Mouse (Mus musculus): ENCODE measurements around the gene Zfp652.
A peak's percentile ranks its signal among the peaks of the same experiment; 100 is the strongest.

The Zfp652 gene

DNA sequence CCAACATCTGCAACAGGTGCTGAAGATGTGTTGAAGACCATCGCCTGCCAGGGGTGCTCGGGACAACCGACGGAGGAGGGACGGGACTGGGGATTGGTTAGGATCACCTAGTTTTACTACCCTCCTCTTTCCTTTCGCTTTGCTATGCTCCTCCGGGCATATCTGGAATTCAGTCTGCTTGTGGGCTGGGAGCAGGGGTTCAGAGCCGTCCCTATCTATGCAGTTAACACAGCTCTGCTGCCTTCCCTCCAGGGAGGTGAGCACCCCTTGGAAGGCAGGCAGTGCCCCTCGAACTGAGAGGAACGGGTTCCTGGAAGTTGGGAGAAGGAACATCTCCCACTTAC lies 118.8 kb downstream of the Zfp652 start:
- DNase-seq (ENCODE audit: low read depth), result no peak

DNA sequence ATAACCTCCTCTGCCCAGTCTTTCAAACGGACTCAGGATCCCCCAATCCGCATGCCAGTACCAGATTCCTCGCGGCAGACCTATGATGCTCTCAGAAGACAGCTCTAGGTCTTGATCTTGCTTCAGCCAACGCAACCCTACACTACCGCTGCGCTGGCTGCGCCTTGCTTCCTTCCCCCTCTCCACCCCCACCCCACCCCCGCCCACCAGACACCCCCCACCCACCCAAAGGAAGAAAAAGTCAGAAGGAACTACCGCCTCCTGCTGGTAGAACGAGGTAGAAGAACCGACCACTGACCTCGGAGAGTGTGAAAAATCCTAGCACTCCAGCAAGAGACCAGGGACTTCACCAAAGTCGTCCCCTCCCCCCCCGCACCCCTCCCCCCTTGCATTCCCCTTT lies 119.2 kb downstream of the Zfp652 start:
- DNase-seq (ENCODE audit: low read depth), result peak; percentile 61

DNA sequence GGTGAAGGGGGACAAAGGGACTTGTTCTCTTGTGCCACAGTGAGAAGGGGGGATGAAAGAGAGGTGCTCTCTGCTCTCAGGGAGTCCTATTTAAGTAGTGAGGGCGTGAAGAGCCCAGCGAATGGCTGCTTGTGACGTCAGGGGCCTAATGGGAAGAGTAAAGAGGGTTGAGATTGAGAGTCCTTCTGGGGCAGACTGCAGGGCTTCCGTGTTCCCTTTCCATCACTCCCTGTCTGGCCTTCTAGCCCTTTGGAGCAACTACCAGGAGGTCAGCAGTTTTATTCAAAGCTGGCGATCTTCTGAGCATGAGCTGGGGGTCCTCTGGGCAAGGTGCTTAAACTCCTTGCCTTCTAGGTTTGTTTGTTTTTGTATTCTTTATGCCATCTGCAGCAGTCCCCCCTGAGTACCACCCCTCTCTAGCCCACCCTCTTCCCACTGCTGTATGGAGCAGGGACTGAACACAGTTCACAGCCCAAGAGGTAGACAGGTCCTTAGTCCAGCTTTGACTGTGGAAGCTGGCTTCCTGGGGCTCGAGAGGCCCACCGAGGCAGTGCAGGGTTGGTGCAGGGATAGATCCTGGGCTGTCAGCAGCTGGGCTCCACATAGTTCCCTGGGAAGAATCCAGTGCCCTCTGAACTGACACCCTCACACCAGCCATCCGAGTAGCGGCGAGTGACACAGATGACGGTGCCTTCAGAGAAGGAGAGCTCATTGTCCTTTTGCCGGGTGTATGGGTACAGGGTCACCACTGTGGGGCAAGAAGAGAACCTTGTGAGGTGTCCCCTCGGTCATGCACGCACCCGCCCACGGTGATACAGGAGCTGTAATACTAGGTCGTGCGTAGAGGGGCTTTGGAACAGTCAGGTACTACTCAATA lies 119.9 kb downstream of the Zfp652 start:
- DNase-seq (ENCODE audit: low read depth), result no peak

DNA sequence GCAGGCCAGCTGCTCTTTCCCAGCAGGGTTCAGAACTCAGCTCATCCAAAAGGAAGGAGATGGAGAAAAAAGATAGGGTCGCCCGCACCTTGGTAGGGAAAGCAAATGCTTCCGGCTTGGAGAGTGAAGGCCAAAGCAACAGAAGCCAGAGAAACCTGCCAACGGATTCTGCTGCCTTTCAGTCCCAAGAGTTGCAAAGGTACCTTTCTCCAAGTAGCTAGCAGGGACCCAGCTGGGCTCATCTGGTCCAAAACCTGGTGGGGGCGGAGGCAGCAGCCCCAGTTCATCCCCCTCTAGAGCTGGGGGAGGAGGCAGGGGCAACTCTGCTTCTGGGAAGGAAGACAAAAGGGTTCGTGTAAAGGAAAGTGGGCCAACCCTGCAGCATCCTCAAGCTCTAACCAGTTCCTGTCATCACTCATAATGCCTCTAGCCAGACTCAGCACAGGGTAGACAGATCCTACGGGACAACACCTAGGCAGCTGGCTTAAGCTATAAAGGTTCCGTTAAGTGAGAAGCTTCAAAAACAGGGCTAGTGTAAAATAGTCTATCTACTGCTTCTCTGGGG lies 120.6 kb downstream of the Zfp652 start:
- DNase-seq (ENCODE audit: low read depth), result no peak

DNA sequence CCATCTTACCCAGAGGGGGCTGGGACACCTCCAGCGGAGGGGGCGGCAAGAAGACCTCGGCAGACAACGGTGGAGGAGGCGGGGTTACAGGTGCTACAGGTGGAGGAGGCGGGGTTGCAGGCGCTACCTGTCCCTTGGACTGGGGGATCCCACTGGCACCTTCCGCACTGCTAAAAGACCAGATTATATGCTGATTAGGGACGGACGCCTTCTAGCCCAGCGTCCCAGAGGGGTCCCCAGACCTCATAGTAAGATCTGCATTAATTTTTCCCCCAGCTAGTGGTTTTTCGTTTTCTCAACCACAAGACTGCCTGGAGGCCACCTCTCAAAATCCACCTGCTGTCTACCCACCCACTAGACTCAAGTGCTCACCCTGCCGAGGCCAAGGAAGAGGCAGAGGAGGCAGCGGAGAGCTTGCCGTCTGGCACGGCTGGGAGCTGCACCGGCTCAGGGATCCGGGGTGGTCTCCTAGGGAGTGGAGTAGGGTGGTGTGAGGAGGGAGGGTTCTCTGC lies 121.2 kb downstream of the Zfp652 start:
- DNase-seq (ENCODE audit: low read depth), result no peak

DNA sequence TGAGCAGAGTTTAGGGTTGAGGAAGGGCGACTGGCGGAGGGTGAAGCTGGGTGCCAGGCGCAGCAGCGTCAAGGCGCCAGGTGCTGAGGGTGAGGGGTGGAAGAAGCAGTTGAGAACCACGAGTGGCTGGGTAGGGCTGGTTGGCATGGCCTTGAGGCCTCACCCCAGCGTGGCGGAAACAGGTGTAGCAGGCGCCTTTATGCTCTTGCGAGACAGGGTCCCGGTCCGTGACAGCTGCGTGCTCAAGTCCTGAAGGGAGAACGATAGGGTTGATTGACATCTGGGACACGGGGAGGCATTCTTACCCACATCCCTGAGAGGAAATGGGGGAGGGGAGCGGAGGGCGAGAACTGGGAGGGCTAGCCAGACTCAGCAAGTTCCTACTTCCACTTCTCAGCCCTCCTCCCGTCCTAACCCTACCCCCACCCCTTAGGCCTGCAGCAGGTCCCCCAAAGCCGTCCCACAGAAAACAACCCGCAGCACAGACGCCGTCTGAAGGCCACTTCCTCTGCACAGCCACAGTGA lies 121.7 kb downstream of the Zfp652 start:
- DNase-seq (ENCODE audit: low read depth), result peak; percentile 75

DNA sequence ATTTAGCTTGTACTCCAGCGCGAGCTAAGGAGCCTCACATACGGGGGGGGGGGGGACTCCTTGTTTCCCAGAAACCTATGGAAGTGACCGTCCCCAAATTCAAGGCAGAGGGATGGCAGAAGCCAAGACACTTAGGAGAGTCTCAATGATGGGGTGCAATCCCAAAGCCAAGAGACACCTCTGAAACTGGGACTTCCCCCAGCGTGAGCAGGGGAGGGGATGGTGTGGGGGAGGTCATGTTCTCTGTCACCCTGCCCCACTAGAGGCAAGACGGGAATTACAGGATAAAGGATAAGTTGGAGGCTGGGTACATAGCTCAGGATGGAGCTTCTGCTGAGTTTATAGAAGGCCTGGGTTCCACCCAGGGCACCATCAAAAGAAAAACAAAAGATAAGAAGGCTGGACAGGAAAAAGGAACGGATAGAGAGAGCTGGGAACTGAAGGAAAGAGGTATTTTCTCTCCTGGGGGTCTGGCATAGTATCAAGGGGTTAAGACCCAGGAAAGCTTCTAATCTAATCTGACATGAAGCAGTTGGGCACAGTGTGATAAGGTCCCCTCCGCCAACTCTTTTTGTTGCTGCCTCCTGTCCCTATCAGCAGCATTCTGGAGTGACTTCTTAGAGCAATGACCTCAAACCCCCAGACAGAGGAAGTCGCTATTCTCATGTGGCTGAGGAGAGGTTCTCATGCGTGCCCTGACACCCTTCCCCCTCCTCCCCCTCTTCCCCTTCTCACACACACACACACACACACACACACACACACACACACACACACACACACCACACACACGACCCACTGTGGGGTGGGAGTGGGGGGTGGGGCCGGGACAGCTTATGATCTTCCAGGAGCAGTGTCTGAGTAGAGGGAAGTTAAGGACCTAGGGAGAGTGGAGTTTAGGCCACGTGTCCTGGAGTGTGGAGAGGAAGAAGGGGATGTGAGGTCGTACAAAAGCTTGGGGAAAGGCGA lies 122.6 kb downstream of the Zfp652 start:
- DNase-seq (ENCODE audit: low read depth), result peak; percentile 63

DNA sequence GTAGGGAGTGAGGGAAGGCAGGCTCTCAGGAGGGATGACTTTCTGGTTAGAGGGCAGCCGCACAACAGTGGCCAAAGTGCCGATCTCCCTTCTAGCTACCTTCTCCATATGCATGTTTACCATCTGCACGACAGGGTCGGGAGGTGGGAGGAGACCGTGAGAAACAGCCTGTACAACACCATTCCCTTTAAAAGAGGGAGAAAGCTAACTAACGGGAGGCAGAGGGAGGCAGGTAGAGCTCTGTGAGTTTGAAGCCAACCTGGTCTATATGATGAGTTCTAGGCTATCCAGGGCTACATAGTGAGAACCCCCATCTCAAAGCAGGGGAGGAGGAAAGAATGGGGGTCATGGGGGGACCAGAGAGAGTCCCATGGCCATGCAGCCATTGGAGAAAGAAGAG lies 123.4 kb downstream of the Zfp652 start:
- DNase-seq (ENCODE audit: low read depth), result no peak

DNA sequence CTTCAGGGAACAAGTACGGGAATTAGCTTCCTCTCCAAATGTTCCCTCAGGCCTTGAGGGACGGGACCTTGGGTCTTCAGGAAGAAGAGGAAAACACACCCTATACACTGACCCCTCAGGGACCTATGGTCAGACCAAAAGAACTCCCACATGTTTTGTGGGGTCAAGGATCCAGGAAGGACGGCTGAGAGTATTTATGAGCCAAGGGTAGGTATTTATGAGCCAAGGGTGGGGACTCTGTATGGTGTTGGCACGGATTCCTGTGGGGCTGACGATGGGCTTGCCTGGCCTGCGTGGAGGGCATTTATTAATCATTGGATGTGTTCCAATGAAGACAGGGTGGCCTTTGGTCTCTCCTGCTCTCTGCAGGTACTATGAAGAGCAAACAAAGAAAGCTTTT lies 124.0 kb downstream of the Zfp652 start:
- DNase-seq (ENCODE audit: low read depth), result no peak

DNA sequence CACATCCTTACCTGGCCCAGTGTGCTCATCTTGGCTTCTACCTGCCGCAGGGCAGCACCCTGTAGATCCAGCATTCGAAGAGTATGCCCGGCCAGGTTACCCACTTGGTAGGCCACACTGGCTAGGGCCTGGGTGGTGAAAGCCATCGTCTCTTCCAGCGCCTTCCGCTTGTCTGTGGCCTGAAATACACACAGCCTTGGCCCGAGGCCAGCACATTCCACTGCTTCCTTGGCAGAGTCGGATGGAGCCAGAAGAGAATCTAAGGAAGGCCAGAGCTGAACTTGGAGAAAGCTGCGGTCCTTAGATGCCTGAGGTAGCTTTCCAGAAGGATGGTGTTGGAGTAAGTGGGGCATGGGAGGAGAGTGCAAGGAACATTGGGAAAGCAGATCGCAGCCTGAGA lies 124.6 kb downstream of the Zfp652 start, which contains the start of gene Gngt2:
TSS of gene Gngt2 (plus strand) at position 158 of the 400 bp plus-strand sequence.
- DNase-seq (ENCODE audit: low read depth), result no peak

DNA sequence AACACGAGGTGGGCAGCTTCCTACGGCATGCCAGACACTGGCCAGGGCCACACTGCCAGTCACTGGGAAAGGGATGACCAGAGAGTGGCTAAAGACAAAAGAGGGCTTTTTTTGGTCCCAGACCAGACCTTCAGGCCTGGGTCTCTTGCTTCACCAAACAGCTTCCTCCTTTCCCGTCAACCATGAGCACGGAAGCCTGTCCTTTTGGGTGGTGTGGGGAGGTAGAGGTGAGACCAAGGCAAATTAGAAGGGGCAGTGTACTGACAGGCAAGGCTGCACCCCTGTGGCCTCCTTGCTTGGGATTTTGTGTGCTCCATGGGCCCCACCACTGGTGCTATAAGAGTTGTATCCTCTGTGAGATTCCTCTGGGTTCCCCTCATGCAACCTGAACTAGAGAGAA lies 126.1 kb downstream of the Zfp652 start:
- DNase-seq (ENCODE audit: low read depth), result no peak

DNA sequence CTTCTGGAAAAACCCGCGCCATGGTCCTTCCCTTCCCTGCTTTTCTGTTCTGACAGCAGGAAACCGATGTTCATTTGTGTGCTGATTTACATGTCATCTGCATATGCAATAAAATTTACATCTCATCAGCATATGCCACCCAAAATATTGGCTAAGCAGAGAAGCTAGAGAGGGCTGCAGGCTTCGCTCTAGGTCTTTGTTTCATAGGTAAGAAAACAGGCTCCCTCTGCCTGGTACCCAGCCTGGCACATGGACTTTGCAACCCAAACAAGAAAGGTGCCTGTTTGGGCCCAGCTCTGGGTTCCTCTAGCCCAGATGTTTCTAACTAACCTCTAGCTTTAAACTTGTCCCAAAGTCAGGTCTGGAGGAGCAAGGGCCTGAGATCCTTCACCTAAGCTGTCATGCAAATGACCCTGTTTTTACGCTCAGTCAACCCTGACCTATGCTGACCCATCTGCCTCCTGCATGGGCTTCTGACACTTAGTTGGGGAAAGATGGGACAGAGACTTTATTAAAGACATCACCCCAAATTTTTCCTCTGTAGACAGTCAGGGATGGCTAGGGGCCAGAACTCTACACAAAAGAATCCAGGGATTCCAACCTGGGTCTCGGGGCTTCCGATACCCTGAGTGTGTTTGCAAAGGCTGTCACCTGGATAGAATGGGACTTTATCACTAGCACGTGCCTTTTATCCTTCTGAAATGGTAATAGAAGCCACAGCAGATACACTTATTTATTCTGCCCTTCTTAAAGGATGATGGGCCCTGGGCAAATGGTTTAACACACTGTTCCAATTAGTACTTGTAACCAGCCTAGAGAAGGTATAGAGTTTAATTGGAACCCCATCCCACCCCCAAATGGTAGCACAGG lies 126.8 kb downstream of the Zfp652 start:
- no peak for DNase-seq (ENCODE audit: low read depth)

DNA sequence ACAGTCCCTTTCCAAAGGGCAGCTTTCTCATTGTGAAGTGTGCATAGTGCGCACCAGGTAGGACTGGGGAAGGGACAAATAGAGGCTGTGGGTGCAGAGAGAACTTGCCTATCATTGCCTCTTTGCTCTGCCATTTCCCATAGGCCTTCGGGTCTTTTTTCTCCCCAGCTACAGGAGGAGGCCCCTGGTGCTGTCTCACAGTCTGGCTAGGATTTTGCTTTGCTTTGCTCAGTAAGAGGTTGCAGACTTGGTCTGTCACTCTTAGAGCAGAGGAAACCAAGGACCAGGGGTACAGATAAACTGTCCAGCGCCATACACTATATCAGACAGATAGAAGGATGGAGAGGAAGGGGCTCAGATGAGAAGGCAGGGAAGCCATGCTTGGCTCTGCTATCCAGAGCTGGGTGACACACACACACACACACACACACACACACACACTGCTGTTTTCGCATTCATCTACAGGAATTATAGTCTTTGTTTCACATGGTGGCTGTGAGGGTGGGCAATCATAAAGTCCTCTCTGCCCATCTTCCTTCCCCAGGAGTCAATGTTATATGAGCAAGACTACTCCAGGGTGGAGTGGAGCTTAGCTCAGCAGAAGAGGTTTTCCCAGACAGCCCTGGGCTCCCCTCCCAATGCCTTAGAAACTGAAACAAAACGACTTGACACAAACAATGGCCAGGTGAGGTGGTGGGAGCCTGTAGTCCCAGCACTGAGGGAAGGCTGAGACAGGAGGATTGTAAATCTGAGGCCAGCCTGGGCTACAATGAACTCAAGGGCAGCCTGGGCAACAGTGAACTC lies 128.4 kb downstream of the Zfp652 start:
- peak; percentile 45 for DNase-seq (ENCODE audit: low read depth)

DNA sequence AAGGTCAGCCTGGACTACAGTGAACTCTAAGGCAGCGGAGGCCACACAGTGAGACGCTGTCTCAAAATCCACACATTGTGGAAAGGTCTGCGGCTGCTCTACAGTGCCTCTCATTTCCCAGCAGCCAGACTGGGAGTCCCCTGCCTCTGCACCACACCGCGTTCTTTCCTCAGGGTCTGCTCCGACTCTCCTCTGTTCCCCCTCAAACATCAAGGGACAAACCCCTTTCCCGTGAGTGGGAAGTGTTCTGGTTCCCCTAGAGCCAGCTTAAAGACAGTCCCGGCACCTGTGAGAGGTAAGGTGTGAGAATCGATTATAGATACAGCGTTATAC lies 129.0 kb downstream of the Zfp652 start:
- DNase-seq (ENCODE audit: low read depth), result no peak

DNA sequence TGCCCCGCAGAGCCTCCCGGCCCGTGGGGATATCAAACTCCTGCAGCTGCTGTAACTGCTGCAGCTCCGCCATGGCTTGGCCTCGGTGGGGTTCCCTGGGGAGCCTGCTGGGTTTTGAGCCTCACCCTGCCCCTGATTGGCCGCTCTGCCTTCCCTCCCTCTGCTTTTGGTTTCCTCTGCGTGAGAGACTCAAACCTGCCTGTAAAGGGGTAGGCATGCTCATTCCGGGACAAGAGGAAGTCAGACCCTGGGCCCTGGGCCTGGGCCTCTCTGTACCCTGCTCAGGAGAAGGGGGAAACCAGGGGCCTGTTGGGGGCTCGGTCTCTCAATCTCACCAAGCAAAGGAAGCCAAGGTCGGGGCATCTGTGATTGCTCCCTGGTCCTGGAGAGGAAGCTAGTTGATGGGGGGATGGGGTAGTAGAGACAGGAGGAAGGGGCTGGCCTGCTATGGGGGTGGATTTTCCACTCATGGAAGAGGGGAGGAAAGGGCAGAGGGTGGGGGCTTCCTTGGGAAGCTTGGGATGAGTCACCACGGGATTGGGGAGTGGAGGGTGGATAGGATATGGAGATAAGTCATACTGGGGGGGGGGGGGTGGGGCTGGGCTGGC lies 129.7 kb downstream of the Zfp652 start, which contains the start of gene Abi3:
TSS of gene Abi3 (minus strand) at position 403 of the 608 bp plus-strand sequence.
- peak; percentile 78 for DNase-seq (ENCODE audit: low read depth)

DNA sequence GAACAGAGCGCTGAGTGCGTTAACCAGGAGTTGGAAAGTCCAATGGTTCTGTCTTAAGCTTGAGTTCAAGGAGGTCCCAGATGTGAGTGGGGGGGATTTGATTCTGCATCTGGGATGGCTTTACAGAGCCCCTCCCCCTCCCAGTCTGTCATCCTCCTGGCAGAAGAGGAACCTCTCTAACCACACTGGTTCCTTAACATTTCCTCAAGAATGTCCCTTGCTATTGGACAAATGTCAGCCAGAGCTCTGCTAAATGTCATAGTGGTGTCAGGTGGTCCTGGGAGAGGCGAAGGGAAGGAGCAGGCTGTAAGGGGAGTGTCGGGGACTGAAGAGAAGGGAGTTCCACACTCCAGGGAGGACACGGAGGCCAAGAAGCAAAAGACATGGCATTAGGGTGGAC lies 130.5 kb downstream of the Zfp652 start:
- DNase-seq (ENCODE audit: low read depth), result no peak

DNA sequence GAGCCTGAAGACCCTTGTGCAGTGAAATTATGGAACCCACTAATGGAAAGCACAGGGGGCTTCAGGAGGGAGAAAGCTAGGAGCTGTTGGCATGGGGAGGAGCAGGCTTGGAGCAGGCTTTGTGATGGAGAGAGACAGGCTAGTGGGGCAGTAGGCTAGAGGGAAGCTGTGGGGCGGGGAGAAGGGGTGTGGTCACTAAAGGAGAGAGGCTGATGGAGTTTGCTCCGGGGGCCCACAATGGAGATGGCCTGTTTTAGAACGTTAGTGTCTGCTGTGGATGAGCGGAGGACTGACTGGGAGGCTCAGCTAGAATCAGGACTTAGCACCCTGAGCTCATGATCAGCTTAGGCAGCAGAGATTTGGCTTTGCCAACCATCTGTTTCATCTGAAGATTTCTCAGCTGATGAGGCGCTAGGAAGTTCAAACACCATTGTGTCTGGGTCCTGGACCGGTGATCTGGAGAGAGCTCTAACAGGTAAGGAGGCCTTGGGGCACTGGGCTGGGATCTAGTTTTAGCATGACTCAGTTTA lies 131.0 kb downstream of the Zfp652 start:
- no peak for DNase-seq (ENCODE audit: low read depth)

DNA sequence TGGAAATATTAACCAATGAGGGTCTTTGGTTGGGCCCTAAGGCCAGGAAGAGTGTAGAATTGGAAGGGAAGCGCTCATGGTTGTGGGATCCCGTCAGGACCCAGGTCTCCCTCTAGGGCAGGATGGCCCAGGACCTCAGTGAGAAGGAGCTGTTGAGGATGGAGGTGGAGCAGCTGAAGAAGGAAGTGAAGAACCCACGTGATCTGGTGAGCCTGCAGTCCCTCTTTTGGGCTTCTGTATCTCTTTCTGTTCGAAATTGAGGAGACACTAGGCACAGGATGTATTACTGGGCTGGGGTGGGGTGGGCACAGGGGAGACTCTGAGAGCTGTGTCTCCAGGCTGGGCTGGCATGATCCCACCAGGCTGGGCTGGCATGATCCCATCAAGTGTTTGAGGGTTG lies 132.5 kb downstream of the Zfp652 start:
- DNase-seq (ENCODE audit: low read depth), result no peak

DNA sequence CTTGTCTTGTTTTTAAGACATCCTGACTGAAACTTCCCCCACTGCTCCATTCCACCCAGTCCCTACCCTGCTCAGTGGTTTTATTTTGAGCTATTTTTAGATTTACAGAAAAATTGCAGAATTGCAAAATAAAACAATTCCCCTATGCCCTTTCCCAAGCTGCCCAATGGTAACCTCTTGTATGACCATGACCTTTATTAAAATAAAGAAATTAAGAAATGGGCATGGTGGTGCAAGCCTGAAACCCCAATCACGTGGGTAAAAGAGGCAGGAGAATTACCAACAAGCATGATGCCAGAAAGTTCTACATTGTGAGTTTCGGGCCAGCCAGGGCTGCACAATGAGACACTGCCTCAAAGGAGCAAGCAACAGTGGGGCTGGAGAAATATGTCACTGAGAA lies 138.4 kb downstream of the Zfp652 start:
- no peak for DNase-seq (ENCODE audit: low read depth)

DNA sequence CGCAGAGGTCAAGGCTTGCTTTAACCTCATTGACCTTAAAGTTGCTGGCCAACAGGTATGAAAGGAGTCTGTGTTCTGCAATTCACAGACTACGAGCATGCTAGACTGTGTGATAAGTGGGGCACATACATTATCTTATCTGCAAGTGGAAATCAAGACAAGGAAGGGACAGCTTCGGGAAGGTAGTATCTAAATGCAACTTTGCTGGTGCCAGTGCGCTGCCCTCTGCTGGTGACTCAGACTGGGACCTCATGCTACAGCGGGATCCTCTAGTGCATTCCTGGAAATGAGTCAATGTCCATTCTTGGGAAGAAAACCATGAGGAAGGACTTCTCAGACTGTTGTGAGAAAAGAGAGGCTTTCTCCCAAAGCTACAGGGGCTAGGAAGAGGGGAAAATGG lies 141.2 kb downstream of the Zfp652 start:
- DNase-seq (ENCODE audit: low read depth), result peak; percentile 77
